Mouse (Mus musculus): Measurements from ENCODE around the gene Gm973. TPM values are rescaled to one million over a fixed set of nuclear protein-coding genes. Genes with fewer than 3 reads are reported as not detected.

Gene Gm973
- under 1 TPM in 1 of 2 experiments, not detected in 1; 0.25 TPM for total RNA-seq (2021)
- long read RNA-seq, experiment 1, partial matches to known transcripts = 0 of 1 reads
- long read RNA-seq, experiment 1, other reads (novel, unspliced or antisense) = 1 of 1 reads
- long read RNA-seq, experiment 2 = 0 reads

DNA sequence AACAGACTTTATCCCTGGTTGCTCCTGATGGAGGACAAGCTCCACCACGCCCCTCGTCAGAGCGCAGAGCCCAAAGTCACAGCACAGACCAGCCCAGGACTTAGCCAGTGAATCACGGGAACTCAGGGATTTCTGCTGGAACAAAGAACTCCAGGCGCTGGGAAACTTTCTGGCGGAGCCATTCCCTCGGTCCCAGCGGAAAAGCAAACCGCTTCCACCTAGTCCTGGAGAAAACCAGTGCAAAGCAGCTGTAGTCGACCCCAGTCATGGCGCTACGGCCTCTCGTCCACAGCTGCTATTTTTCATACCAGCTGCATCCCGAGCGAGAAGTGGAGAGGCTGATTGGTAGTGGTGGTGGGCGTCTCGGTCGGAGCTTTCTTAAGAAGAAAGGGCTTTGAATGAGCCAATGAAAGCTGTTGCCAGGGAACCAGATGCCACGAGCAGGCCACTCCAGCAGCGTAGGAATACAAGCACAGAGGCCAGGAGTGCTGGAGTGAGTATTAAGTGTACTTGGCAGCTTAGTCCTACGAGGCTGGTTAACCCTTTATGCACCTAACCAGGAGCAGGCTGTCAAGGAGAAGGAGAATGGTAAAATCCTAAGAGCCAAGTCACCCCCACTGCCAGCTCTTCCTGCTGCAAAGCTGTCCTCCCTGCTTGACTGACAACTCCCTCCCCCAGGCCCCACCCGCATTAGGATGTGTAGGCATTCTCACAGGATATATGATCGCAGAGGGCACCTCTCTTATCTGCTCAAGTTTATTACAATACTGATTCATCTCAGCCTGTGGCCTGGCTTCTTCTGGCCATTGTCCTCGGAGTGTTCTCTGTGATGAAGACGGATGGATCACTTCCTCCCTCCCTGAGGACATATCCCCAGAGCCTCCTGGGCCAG lies at the start of gene Gm973:
TSS of gene Gm973 (plus strand) at position 239 of the 892 bp plus-strand sequence.
- peak; percentile 28 to 62 for DNase-seq
- intact Hi-C loops (cut with DNase I) = loop anchor here (5.0 kb wide), 1 partner anchor 34 kb away; the partner anchor contains the start of gene Fzd7

DNA sequence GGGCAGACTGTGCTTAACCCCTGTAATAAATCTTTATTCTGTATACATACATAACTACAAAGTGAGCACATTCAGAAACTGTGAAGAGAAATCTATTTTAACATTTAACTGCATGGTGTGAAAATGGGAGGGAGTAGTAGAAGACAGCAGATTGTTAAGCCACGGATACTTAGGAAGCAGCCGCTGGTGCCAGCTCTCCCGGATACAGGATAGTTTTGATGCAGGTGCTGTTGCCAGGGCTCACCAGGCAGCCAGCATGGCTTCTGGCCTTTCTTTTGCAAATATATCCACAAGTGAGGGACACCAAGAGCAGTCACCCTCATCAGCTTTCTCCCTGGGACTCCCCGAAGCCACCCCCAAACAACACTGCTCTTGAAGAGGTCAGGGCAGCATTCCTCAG lies 46.9 kb upstream of the Gm973 start:
- intact Hi-C loops (cut with DNase I) = no loop called here
- DNase-seq = no peak

DNA sequence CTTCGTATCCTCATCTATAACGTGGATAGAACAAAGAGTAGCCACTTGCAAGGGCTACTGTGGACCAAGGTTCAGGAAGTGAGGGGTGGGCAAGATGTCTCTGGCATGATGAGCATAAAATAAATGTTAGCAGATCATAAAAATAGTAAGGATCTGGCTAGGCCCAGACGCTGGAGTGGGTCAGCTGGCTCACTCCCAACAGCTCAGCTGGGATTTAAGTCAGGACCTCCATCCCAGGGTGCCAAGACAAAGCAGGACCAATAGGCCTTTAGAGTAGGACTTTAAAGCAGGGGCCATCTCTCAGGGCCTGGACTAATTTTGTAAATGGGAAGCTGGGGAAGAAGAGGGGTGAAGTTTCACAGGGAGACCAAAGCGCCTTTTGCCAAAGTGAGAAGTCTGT lies 45.3 kb upstream of the Gm973 start:
- no peak for DNase-seq
- intact Hi-C loops (cut with DNase I) = no loop called here

DNA sequence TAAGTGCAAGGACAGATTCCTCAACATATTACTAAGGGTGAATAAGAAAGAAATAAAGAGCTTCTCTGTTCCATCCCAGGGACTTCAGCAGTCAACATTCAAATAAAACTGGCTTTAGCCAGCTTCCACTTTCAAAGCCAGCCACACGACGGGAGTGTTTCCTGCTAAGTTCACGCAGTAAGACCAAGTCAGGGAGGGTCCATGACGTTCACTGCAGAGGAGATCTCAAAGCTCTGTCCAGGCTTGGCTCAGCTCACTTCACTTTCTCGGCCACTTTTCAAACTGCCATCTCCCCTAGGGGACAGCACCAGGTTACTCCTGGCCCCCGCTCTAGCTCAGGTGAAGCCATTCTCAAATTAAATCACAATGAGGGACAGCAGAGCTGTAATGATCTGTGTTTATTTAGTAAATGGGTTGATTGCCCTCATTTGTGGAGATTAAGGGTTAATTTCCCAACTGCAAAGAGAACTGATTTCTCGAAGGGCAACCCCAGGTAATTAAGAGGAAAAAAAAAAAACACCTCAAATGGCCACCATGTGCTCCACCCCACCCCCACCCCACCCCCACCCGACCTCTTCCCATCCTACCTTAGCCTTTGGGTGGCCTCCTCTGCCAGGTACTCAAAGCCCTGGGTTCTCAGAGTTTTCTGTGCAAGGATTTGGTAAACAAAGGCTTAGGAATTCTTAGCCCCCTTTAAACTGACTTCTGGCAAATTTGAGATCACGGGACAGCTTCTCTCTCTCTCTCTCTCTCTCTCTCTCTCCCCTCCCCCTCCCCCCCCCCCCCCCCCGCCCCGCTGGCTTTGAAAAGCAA lies 43.5 kb upstream of the Gm973 start:
- intact Hi-C loops (cut with DNase I) = no loop called here
- no peak for DNase-seq

DNA sequence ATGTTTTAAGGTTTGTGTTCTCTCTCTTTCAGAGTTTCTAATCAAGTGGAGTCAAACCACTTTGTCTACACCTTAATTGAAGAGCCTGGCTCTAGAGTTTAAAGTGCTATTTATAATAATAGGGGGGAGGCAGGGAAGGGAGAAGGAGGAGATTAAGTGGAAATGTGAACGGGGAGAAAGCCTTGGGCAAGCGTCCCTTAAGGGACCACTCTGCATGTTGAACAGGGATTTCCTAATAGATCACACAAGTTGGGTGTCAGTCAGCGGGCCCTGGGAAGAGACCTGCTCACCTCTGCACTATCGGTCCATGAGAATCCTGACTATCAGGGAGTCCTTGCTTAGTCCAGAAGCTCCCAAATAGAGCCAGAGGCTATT lies 42.9 kb upstream of the Gm973 start:
- no peak for DNase-seq
- intact Hi-C loops (cut with DNase I) = no loop called here

DNA sequence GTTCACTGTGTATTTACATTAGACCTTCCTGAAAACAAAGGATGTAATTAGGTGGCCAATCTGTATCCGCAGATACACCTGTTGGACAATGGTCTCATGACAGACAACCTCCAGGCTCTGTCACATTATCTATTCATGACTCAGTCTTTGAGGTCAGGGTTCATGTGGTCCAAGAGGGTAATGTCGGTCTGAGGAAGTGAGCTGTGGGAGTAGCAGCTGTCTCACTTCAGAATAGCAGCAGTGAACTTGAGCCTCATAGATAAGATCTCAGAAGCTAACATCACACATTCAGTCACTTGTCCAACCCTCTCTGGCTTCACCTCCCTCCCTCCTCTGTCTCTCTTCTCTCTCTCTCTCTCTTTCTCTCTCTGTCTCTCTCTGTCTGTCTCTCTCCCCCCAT lies 40.4 kb upstream of the Gm973 start:
- no peak for DNase-seq
- intact Hi-C loops (cut with DNase I) = no loop called here

DNA sequence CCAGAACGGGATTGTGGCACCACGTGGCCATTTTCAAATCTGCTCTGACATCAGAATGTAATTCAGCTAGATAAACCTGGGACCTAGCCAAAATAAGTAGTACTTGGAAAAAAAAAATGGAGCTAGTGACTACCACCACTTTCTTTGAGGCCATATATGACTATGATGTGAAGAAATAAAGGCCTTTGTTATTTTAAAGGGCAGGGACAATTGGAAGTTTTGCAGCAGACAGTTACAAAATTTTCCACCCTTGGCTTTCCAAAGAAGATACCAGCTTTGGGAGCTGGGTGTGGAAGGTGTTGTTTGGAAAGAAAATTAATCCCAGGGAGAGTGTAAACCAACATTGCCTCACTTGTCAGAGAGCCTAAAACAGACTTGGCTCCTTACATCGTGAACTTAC lies 37.2 kb upstream of the Gm973 start:
- no peak for DNase-seq
- intact Hi-C loops (cut with DNase I) = no loop called here

DNA sequence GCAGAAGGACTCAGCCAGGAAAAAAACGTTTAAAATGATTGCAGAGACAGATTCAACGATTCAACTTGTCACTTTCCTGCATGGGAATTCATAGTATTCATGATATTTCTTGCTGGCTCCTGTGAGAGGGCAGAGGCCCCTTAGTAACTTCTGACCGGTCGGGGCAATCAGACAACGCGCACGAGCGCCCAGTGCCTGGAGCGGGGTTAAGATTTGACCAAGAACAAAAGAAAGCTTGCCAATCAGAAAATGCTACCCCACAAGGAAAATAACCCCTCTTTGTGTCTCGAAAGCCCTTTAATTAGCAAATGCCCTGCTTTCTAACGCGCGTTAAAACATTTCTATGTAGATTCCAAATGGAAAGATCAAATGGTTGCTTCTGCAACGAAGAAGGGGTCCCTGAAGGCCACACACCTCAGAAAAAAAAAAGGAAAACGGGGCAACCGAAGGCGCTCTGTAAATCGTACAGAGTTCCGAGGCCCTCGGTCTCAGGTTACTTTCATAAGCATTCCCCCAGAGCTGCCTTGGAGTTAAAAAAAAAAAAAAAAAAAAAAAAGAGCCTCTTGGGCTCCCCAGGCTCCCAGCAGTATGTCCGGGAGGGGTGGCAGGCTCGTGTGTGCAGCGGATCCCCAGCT lies 35.1 kb upstream of the Gm973 start:
- intact Hi-C loops (cut with DNase I) = loop anchor here (5.0 kb wide), 2 partner anchors 36 to 164 kb away; partner anchors contain the start of gene Gm973
- DNase-seq = no peak

DNA sequence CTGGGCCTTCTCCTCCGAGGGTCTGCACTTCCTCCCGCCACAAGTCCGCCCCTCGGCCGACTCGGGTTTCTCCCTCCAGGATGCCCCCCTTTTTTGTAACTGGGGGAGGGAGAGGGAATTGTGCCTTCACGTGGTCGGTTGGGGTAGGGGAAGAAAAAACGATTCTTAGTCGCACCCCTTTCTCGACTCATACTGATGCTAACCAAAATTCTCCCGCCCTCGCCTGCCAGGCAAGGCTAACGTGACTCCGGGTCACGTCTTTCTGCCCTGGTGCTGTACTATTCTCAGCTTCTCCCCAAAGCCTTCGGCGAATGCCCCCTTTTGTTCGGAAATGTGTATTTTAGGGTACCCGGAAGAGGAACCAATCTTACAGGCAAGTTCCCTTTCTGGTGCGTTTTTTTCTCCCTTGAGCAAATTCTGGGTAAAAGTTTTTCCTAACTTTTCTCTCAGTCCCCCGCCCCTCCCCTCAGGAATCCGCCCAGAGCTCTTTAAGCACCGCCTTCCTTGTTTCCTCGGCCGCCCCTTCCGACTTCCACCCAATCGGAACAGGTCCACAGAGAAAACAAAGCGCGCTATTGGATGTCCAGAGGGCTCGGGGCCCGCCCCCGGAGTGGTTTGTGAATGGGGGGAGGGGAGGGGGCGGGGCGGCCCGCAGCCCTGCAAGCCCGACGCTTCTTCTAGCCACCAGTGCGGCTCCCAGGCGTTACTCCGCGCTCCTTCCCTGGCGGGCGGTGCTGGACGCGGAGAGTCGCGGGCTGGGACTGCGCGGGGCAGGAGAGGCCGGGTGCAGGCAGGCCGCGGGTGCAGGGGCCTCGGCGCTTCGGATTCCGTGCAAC lies 34.4 kb upstream of the Gm973 start:
- peak; percentile 89 to 93 for DNase-seq
- intact Hi-C loops (cut with DNase I) = loop anchor here (2.0 to 5.0 kb wide), 4 partner anchors 36 to 164 kb away; partner anchors contain the start of gene Gm973

DNA sequence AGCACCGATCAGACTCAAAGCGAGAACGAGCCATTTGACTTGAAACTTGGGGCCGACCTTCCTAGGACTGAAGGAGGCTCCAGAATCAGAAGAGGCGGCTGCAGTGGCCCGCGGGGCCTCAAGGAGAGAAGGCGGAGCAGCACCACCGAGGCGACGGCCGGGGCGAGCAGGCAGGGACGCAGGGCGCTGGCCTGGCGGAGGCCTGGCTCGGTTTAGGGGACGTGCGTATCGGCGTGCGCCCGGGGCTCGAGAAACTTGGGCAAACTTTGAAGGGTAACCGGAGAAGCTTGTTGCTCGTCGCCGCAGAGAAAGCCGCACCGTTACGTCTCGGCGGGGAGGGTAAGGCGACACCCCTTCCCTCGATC lies 33.8 kb upstream of the Gm973 start, which contains the start of gene Fzd7:
TSS of gene Fzd7 (plus strand) at position 94 of the 365 bp plus-strand sequence.
- intact Hi-C loops (cut with DNase I) = loop anchor here (2.0 to 5.0 kb wide), 4 partner anchors 35 to 165 kb away; partner anchors contain the start of gene Gm973
- DNase-seq = peak in 1 of 2 experiments; percentile 45

DNA sequence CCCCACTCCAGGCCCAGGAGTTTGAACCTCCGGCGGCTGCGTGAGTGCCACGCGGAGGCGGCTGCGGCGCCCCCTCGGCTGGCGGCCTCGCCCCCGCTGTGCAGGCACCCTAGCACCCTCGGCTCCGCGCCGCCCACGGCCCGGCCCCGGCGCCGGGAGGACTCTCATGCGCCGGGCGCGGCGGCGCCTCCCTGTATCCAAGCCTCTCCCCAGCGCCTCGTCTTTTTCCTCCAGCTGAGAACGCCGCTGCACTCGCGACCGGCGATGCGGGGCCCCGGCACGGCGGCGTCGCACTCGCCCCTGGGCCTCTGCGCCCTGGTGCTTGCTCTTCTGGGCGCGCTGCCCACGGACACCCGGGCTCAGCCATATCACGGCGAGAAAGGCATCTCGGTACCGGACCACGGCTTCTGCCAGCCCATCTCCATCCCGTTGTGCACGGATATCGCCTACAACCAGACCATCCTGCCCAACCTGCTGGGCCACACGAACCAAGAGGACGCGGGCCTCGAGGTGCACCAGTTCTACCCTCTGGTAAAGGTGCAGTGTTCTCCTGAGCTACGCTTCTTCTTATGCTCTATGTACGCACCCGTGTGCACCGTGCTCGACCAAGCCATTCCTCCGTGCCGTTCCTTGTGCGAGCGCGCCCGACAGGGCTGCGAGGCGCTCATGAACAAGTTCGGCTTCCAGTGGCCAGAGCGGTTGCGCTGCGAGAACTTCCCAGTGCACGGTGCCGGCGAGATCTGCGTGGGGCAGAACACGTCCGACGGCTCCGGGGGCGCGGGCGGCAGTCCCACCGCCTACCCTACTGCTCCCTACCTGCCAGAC lies 33.2 kb upstream of the Gm973 start:
- intact Hi-C loops (cut with DNase I) = loop anchor here (2.0 to 5.0 kb wide), 4 partner anchors 34 to 166 kb away; partner anchors contain the start of gene Gm973
- peak; percentile 40 to 60 for DNase-seq

DNA sequence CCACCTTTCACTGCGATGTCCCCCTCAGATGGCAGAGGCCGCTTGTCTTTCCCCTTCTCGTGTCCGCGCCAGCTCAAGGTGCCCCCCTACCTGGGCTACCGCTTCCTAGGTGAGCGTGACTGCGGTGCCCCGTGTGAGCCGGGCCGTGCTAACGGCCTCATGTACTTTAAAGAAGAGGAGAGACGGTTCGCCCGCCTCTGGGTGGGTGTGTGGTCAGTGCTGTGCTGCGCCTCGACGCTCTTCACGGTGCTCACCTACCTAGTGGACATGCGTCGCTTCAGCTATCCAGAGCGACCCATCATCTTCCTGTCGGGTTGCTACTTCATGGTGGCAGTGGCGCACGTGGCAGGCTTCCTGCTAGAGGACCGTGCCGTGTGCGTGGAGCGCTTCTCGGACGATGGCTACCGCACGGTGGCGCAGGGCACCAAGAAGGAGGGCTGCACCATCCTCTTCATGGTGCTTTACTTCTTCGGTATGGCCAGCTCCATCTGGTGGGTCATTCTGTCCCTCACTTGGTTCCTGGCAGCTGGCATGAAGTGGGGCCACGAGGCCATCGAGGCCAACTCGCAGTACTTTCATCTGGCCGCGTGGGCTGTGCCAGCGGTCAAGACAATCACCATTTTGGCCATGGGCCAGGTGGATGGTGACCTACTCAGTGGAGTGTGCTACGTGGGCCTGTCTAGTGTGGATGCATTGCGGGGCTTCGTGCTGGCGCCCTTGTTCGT lies 32.4 kb upstream of the Gm973 start:
- peak; percentile 69 to 71 for DNase-seq
- intact Hi-C loops (cut with DNase I) = loop anchor here (2.0 to 5.0 kb wide), 4 partner anchors 34 to 166 kb away; partner anchors contain the start of gene Gm973

DNA sequence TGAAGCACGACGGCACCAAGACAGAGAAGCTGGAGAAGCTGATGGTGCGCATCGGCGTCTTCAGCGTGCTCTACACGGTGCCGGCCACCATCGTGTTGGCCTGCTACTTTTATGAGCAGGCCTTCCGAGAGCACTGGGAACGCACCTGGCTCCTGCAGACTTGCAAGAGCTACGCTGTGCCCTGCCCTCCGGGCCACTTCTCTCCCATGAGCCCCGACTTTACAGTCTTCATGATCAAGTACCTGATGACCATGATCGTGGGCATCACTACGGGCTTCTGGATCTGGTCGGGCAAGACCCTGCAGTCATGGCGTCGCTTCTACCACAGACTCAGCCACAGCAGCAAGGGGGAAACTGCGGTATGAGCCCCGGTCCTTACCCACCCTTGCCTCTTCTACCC lies 31.8 kb upstream of the Gm973 start:
- intact Hi-C loops (cut with DNase I) = loop anchor here (5.0 kb wide), 2 partner anchors 33 to 167 kb away; partner anchors contain the start of gene Gm973

DNA sequence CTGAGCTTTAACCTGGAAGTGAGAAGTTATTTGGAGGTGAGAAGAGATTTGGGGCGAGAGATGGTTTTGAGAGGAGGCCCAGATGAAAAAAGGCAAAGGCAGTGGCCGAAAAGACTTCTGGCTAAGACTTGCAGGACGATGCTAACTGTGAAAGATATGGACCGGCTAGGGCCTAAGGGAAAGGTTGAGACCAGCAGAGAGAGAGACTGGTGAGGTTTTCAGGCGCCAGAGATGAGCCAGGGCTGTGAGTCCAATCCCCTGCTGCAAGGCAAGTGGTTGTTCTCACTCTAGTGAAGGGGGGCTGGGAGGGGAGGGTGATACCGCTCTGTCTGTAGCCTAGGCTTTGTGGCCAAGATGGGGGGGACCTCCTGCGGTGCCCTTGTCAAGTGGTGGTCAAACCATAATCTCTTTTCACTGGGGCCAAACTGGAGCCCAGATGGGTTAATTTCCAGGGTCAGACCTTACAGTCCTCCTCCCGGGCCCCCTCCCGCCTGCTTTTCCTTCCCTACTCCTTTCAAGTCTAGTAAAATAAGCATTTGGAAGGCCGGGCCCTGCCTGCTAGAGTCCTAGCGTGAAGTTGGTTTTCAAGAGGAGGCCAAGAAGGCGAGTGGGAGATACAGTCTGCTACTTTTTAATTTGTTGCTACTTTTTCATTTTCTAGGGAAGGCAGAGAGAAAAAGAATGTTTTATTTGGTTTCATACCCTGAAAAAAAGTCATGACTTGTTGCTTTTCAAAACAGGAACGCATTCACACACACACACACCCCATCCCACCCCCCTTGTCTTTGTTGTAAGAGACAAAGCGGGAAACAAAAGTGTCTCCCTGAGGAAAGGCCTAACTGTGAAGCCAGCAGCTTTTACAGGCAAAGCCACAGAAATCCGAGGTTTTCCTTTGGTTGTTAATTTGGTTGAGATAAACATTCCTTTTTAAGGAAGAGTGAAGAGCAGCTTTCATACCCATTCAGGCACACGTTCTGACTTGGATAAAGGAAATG lies 31.0 kb upstream of the Gm973 start:
- intact Hi-C loops (cut with DNase I) = loop anchor here (5.0 kb wide), 2 partner anchors 32 to 168 kb away; partner anchors contain the start of gene Gm973
- DNase-seq = peak in 1 of 2 experiments; percentile 24

More for the DNA sequence above, 31.8 kb upstream of the Gm973 start:
- peak in 1 of 2 experiments; percentile 37 for DNase-seq

DNA sequence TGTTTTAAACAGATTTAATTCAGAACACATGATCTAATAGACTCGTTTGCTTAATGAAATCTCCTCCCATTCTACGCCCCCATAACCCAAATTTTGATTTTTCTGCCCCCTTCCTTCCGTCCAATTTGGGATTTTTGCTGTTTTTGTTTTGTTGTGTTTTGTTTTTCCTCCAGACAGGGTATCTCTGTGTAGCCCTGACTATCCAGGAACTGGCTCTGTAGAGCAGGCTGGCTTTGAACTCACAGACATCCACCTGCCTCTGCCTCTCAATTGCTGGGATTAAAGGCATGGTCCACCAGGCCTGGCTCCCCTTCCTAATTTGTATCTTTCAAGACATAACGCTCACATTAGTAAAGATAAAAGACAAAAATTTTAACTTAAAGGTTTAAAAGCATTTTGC lies 30.3 kb upstream of the Gm973 start:
- intact Hi-C loops (cut with DNase I) = no loop called here

DNA sequence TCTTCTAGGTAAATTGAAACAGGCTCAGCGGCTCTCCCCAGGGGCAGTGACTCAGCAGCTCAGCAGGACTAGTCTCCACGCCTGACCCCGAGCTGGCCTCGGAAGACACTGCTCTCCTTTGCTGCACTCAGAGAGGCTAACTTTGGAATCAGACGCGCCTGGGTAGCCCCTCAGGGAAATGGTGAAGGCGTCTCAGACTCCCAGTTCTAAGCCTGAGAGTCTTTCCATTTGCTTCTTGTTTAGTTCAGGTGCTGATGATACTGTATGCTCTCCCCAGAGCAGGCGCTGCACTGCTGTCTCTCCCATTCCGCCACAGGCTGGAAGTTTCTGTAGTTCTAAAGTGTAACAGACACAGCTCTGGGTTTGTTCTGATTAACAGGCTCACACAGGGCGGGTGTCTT lies 28.4 kb upstream of the Gm973 start:
- intact Hi-C loops (cut with DNase I) = no loop called here
- DNase-seq = peak; percentile 58 to 60

More for the DNA sequence above, 30.3 kb upstream of the Gm973 start:
- DNase-seq = no peak

Measured in gastrocnemius, postnatal 36 days (tissue).